Mouse (Mus musculus): ENCODE measurements at regions not wholly inside any gene's neighbourhood (a gene's known extent, or its start where the extent isn't known, plus 50 kb on each side); places are given as distances from the start of the nearest gene placed in this dataset.

GRCm38 (mm10) chr13:5276564-5276963, 584.7 kb upstream of the Klf6 start:
- TF ChIP-seq CTCF (IDR thresholded peaks at IDR 0.05; ENCODE audit: low read depth, low read length) (no peak), POLR2A (IDR thresholded peaks at IDR 0.05; ENCODE audit: borderline replicate concordance, low read depth, low read length) (no peak)

All from bone marrow macrophage, adult 2 months (primary cell).